Mouse (Mus musculus) CH12.LX (cell line): ENCODE measurements at regions not wholly inside any gene's neighbourhood (a gene's known extent, or its start where the extent isn't known, plus 50 kb on each side); places are given as distances from the start of the nearest gene placed in this dataset.

Experiments used
- DNase-seq: peaks from one replicate; pipeline ENCODE4 v3.0.0-alpha.2; 2013; ENCODE audit errors: extremely low read depth
- H3K27ac ChIP-seq: 2 replicates; pipeline ENCODE4 v1.5.1; 2012; ENCODE audit warnings: low read depth, mild to moderate bottlenecking, control low read depth, moderate library complexity; ENCODE audit not compliant: insufficient read depth
- H3K27me3 ChIP-seq: replicated peaks from 2 replicates; pipeline ENCODE3; 2012; ENCODE audit warnings: inconsistent platforms
- H3K36me3 ChIP-seq, 2 experiments: replicated peaks in 1 of 2; 2 replicates each; pipeline versions ENCODE3 to v1.6.1; 2012; ENCODE audit warnings: inconsistent platforms in 1 of 2, low read length in 1 of 2, mild to moderate bottlenecking in 1 of 2, mixed read lengths in 1 of 2, moderate library complexity in 1 of 2; ENCODE audit not compliant: control insufficient read depth in 1 of 2, insufficient read depth in 1 of 2
- H3K4me1 ChIP-seq, 2 experiments: 2 replicates each; pipeline ENCODE4 v1.6.1; 2012; ENCODE audit warnings: inconsistent platforms in 1 of 2, moderate library complexity in 1 of 2; ENCODE audit not compliant: insufficient read depth in 2 of 2, control insufficient read depth in 1 of 2
- H3K4me2 ChIP-seq: 2 replicates; pipeline ENCODE4 v1.6.1; 2012; ENCODE audit warnings: low read depth, mild to moderate bottlenecking, control low read depth; ENCODE audit not compliant: poor library complexity, insufficient read depth, severe bottlenecking
- H3K4me3 ChIP-seq, 3 experiments: fragments of 150-350 bp in 1 of 3; sonication (generic) in 1 of 3; replicated peaks in 1 of 3; 2 replicates each; pipeline versions ENCODE3 to v1.5.1; 2011 to 2012; ENCODE audit warnings: low read depth in 2 of 3, low read length in 2 of 3, mild to moderate bottlenecking in 2 of 3, moderate library complexity in 2 of 3, control low read depth in 1 of 3, improper control_type of control experiment in 1 of 3, inconsistent platforms in 1 of 3, mixed read lengths in 1 of 3; ENCODE audit not compliant: poor library complexity in 1 of 3
- H3K79me2 ChIP-seq: replicated peaks from 2 replicates; pipeline ENCODE4 v1.6.1; 2012; ENCODE audit warnings: mild to moderate bottlenecking, moderate library complexity; ENCODE audit not compliant: control insufficient read depth, poor library complexity, insufficient read depth, severe bottlenecking; ENCODE audit errors: extremely low read depth
- H3K9ac ChIP-seq: 2 replicates; pipeline ENCODE4 v1.6.1; 2012; ENCODE audit warnings: low read depth, mild to moderate bottlenecking, control low read depth, moderate library complexity; ENCODE audit not compliant: insufficient read depth
- H3K9me3 ChIP-seq: replicated peaks from 2 replicates; pipeline ENCODE3; 2012; ENCODE audit warnings: low read length, inconsistent platforms, mixed read lengths
- CTCF ChIP-seq, 2 experiments: IDR thresholded peaks in 1 of 2; conservative IDR thresholded peaks in 1 of 2; 2 replicates each; pipeline ENCODE4 v1.5.1; 2011 to 2012; ENCODE audit warnings: low read depth in 2 of 2, low read length in 2 of 2, improper control_type of control experiment in 1 of 2, inconsistent platforms in 1 of 2, mild to moderate bottlenecking in 1 of 2, moderate library complexity in 1 of 2
- GABPA ChIP-seq: IDR thresholded peaks from 2 replicates; pipeline ENCODE4 v1.6.1; 2012; ENCODE audit warnings: low read depth, low read length, improper control_type of control experiment, inconsistent platforms; ENCODE audit not compliant: insufficient replicate concordance
- JUN ChIP-seq: IDR thresholded peaks from 2 replicates; pipeline ENCODE4 v1.6.1; 2011; ENCODE audit warnings: low read depth, mild to moderate bottlenecking, low read length, improper control_type of control experiment, moderate library complexity; ENCODE audit not compliant: insufficient read depth
- JUND ChIP-seq: conservative IDR thresholded peaks from 2 replicates; pipeline ENCODE4 v1.6.1; 2011; ENCODE audit warnings: low read depth, low read length, improper control_type of control experiment
- MAFK ChIP-seq: IDR thresholded peaks from 2 replicates; pipeline ENCODE4 v1.6.1; 2011; ENCODE audit warnings: low read length, improper control_type of control experiment; ENCODE audit not compliant: insufficient replicate concordance
- MYC ChIP-seq: IDR thresholded peaks from 2 replicates; pipeline ENCODE4 v1.6.1; 2011; ENCODE audit warnings: low read depth, mild to moderate bottlenecking, improper control_type of control experiment, low read length
- NELFE ChIP-seq: IDR thresholded peaks from 2 replicates; pipeline ENCODE4 v1.6.1; 2011; ENCODE audit warnings: low read depth, low read length, improper control_type of control experiment
- NRF1 ChIP-seq: IDR thresholded peaks from 2 replicates; pipeline ENCODE4 v1.6.1; 2014; ENCODE audit warnings: low read depth, mild to moderate bottlenecking, inconsistent platforms, low read length, improper control_type of control experiment, moderate library complexity
- POLR2AphosphoS2 ChIP-seq: IDR thresholded peaks from 2 replicates; pipeline ENCODE4 v1.6.1; 2011; ENCODE audit warnings: low read depth, low read length, improper control_type of control experiment
- RAD21 ChIP-seq: IDR thresholded peaks from 2 replicates; pipeline ENCODE4 v1.6.1; 2011; ENCODE audit warnings: low read depth, mild to moderate bottlenecking, low read length, improper control_type of control experiment, moderate library complexity
- SIN3A ChIP-seq: IDR thresholded peaks from 2 replicates; pipeline ENCODE4 v1.6.1; 2012; ENCODE audit warnings: low read length, improper control_type of control experiment, inconsistent platforms
- SMC3 ChIP-seq: IDR thresholded peaks from 2 replicates; pipeline ENCODE4 v1.6.1; 2011; ENCODE audit warnings: low read depth, low read length, improper control_type of control experiment
- ZC3H11A ChIP-seq: IDR thresholded peaks from 2 replicates; pipeline ENCODE4 v1.6.1; 2012; ENCODE audit warnings: low read depth, mild to moderate bottlenecking, inconsistent platforms, low read length, improper control_type of control experiment
- ZKSCAN1 ChIP-seq: IDR thresholded peaks from 2 replicates; pipeline ENCODE4 v1.6.1; 2012; ENCODE audit warnings: low read depth, inconsistent platforms, low read length, improper control_type of control experiment, borderline replicate concordance
- dilution Hi-C: fragments of 300-500 bp; cut with MboI; formaldehyde crosslinking; loops from 2 replicates; pipeline ENCODE4 v1.14.3; 2020; ENCODE audit warnings: low sequenced_read_pairs; ENCODE audit not compliant: extremely low pct_unique_long_range_greater_than_20kb, extremely low pct_ligation_motif_present
- in situ Hi-C: fragments of 300-500 bp; cut with MboI; formaldehyde crosslinking; loops from 3 replicates; pipeline ENCODE4 v1.14.3; 2019; ENCODE audit warnings: low sequenced_read_pairs, low pct_ligation_motif_present, low pct_unique_long_range_greater_than_20kb, mixed read lengths

GRCm38 (mm10) chr4:26926060-26926459, 579.4 kb upstream of the Manea start:
- dilution Hi-C loops (no loop called here), in situ Hi-C loops (no loop called here)

DNA sequence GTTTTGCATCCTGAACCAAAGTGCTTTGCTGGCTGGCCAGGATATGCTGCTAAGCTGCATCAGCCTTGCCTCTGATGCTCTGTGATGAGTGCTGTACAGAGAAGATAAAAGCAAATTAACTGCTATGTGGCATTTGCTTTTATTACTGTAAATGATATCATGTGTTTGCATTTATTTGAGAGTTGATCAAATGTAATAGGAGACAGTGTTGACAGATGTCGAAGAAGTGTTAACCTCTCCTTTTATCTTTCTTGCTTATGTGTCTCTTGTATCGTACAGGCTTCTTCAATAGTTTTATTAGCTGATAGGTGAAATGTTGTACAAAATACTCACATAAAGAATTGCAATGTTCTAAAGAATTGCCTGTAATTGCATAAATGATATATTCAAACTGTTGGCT, 541.8 kb upstream of the Manea start:
- no peak overlapping the region for H3K4me3 ChIP-seq
- TF ChIP-seq NRF1 (no peak), MYC (no peak), NELFE (no peak), RAD21 (no peak), MAFK (no peak), ZC3H11A (no peak)
- H3K4me1 ChIP-seq = no peaks in the 10 kb centered on the region
- in situ Hi-C loops = no loop called here
- no peak overlapping the region for H3K9ac ChIP-seq
- no peak overlapping the region for H3K27ac ChIP-seq
- no peaks in the 10 kb centered on the region for H3K9me3 ChIP-seq
- no peaks in the 10 kb centered on the region for H3K36me3 ChIP-seq
- no peak for DNase-seq
- H3K27me3 ChIP-seq = no peaks in the 10 kb centered on the region
- no peaks in the 10 kb centered on the region for H3K79me2 ChIP-seq
- dilution Hi-C loops = no loop called here
- no peak overlapping the region for H3K4me2 ChIP-seq

More at GRCm38 (mm10) chr4:26926060-26926459, 579.4 kb upstream of the Manea start:
- H3K79me2 ChIP-seq = no peaks in the 10 kb centered on the region
- H3K4me1 ChIP-seq = no peaks in the 10 kb centered on the region
- H3K27me3 ChIP-seq = no peaks in the 10 kb centered on the region
- H3K9ac ChIP-seq = no peak overlapping the region
- DNase-seq = no peak
- no peaks in the 10 kb centered on the region for H3K36me3 ChIP-seq
- TF ChIP-seq ZKSCAN1 (no peak), JUN (no peak), SIN3A (no peak), GABPA (no peak), POLR2AphosphoS2 (no peak), JUND (no peak)
- H3K27ac ChIP-seq = no peak overlapping the region
- no peaks in the 10 kb centered on the region for H3K9me3 ChIP-seq
- H3K4me3 ChIP-seq = no peak overlapping the region
- no peak overlapping the region for H3K4me2 ChIP-seq

DNA sequence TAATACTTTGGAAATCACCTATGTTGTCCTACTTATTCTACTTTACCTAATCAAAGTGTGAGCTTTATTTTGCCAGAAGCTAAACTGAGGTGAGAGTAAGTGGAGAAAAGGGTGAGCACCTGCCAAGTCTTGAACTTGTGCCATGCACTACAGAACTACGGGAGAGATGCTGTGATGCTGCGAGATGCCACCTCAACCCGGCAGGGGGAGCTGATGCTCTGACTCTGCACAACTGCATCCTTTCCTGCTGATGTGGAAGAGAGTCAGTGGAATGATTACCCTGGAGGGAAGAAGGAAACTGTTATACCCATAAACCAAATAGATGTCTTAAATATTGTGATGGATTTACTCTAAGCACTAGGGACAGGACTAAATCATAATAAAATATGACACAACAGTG, 532.3 kb upstream of the Manea start:
- in situ Hi-C loops (no loop called here), dilution Hi-C loops (no loop called here)
- H3K4me3 ChIP-seq = no peak overlapping the region
- H3K79me2 ChIP-seq = no peaks in the 10 kb centered on the region
- no peaks in the 10 kb centered on the region for H3K9me3 ChIP-seq
- H3K27me3 ChIP-seq = no peaks in the 10 kb centered on the region
- H3K36me3 ChIP-seq = no peaks in the 10 kb centered on the region
- H3K4me1 ChIP-seq = no peaks in the 10 kb centered on the region
- no peak overlapping the region for H3K9ac ChIP-seq
- TF ChIP-seq RAD21 = peak; percentile 30
- peak in 1 of 2 experiments; percentile 36; a peak in 3 of 4 replicates for TF ChIP-seq CTCF (conservative IDR thresholded peaks at IDR 0.05 in 1 of 2, IDR thresholded peaks at IDR 0.05 in 1 of 2; ENCODE audit: low read depth in 2 of 2, low read length in 2 of 2)
- TF ChIP-seq SMC3 = peak; percentile 7; the same call in 1 of the 2 replicates
- TF ChIP-seq JUN = no peak
- no peak overlapping the region for H3K27ac ChIP-seq
- H3K4me2 ChIP-seq = no peak overlapping the region
- DNase-seq = peak; percentile 18
